In genomic region chr13:52042867-52043266, GRCm38 (mm10) we compare ENCODE assay signal across 25 mouse cellular contexts.
"Had no signal": no experiment of that assay in that cellular context is flagged by ENCODE, and none has a peak within 500 bp of the region (broad histone marks: within the 10 kb centered on the region; RNA-seq: fewer than 3 reads in every experiment).

No protein-coding gene starts in this region.

- H3K36me3 ChIP-seq: heart, embryonic 12.5 days; heart, embryonic 13.5 days; heart, embryonic 15.5 days; hindbrain, embryonic 10.5 days; hindbrain, embryonic 12.5 days; hindbrain, embryonic 13.5 days; hindbrain, embryonic 15.5 days; intestine, embryonic 15.5 days; kidney, embryonic 15.5 days had no signal

- DNase-seq: heart, adult 2 months; heart, postnatal 14 days; heart, postnatal 36 days; kidney, adult 11 months; kidney, adult 9 months; layer of hippocampus, adult 9-11 months; layer of hippocampus, postnatal 36 days had no signal

- ATAC-seq: hindbrain, embryonic 16.5 days; inflammation-experienced regulatory T-cells, adult 6 months; intestine, embryonic 15.5 days; intestine, embryonic 16.5 days; intestine, postnatal 0 days had no signal

- H3K27me3 ChIP-seq: heart, embryonic 12.5 days; heart, embryonic 13.5 days; heart, embryonic 15.5 days; hindbrain, embryonic 12.5 days; hindbrain, embryonic 15.5 days; intestine, embryonic 15.5 days; kidney, embryonic 15.5 days had no signal

- H3K4me2 ChIP-seq: heart, embryonic 11.5 days; hindbrain, embryonic 12.5 days; hindbrain, embryonic 13.5 days; hindbrain, embryonic 14.5 days; hindbrain, embryonic 15.5 days; intestine, embryonic 15.5 days; kidney, embryonic 15.5 days had no signal

- H3K9ac ChIP-seq: heart, embryonic 15.5 days; hindbrain, embryonic 12.5 days; hindbrain, embryonic 13.5 days; hindbrain, embryonic 14.5 days; hindbrain, embryonic 15.5 days; intestine, embryonic 15.5 days; kidney, embryonic 15.5 days had no signal

- H3K27ac ChIP-seq: heart, adult 2 months; kidney, postnatal 0 days; left cerebral cortex, adult 2 months had no signal

- H3K4me3 ChIP-seq: heart, adult 2 months; heart, embryonic 12.5 days; heart, embryonic 13.5 days; heart, embryonic 15.5 days; hindbrain, embryonic 10.5 days; hindbrain, embryonic 12.5 days; hindbrain, embryonic 13.5 days; hindbrain, embryonic 15.5 days; intestine, embryonic 15.5 days; kidney, embryonic 15.5 days; layer of hippocampus, adult 2 months; left cerebral cortex, adult 2 months had no signal

- H3K9me3 ChIP-seq: heart, embryonic 12.5 days; heart, embryonic 13.5 days; heart, embryonic 15.5 days; hindbrain, embryonic 13.5 days; hindbrain, embryonic 15.5 days; intestine, embryonic 15.5 days; kidney, embryonic 15.5 days had no signal
